Mouse (Mus musculus): ENCODE measurements around the gene Arrdc2.

- TF ChIP-seq EP300 (IDR thresholded peaks at IDR 0.05; ENCODE audit: insufficient read depth, low read depth, low read length) (no peak), CTCF (IDR thresholded peaks at IDR 0.05; ENCODE audit: low read depth, low read length) (no peak)
Measured at GRCm38 (mm10) chr8:70853863-70854262, 14.3 kb upstream of the Arrdc2 start.

All from ES-Bruce4 (cell line).